Mouse (Mus musculus): ENCODE results near the gene Olfr47. TPM values are rescaled to one million over a fixed set of nuclear protein-coding genes. Genes with fewer than 3 reads are reported as not detected.

Gene Olfr47
- polyA plus RNA-seq (2017; shearing (Covaris generic)), result not detected

GRCm38 (mm10) chr6:43231255-43231654 is at the start of gene Olfr47:
Olfr47 (plus strand) TSS chr6:43231529.

GRCm38 (mm10) chr6:43196781-43197180 is 34.5 kb upstream of the Olfr47 start, which contains the start of gene Olfr435:
Olfr435 (plus strand) TSS chr6:43197146.

GRCm38 (mm10) chr6:43212873-43213272 is 18.5 kb upstream of the Olfr47 start, which contains the start of gene Olfr434:
Olfr434 (plus strand) TSS chr6:43213021.

GRCm38 (mm10) chr6:43265363-43266041 is 34.2 kb downstream of the Olfr47 start, which contains the start of gene Arhgef5:
Arhgef5 (plus strand) TSS chr6:43265582.

Other genes starting within 250 kb of the Olfr47 start
- gene Olfr441, start 125.2 kb upstream of the Olfr47 start, polyA plus RNA-seq (2017; shearing (Covaris generic)), result not detected
- 0.15 TPM for gene Olfr237-ps1, start 85.0 kb upstream of the Olfr47 start, polyA plus RNA-seq (2017; shearing (Covaris generic))
- gene Olfr437, start 68.2 kb upstream of the Olfr47 start, polyA plus RNA-seq (2017; shearing (Covaris generic)), result not detected
- not detected for gene Olfr13, start 59.4 kb upstream of the Olfr47 start, polyA plus RNA-seq (2017; shearing (Covaris generic))
- not detected for gene Olfr435, start 34.4 kb upstream of the Olfr47 start, polyA plus RNA-seq (2017; shearing (Covaris generic))
- not detected for gene Olfr434, start 18.5 kb upstream of the Olfr47 start, polyA plus RNA-seq (2017; shearing (Covaris generic))
- gene Arhgef5, start 34.1 kb downstream of the Olfr47 start, polyA plus RNA-seq (2017; shearing (Covaris generic)), result 0.37 TPM
- not detected for gene Nobox, start 78.0 kb downstream of the Olfr47 start, polyA plus RNA-seq (2017; shearing (Covaris generic))